Mouse (Mus musculus): ENCODE measurements at regions not wholly inside any gene's neighbourhood (a gene's known extent, or its start where the extent isn't known, plus 50 kb on each side); places are given as distances from the start of the nearest gene placed in this dataset.
A peak's percentile ranks its signal among the peaks of the same experiment; 100 is the strongest.

GRCm38 (mm10) chr1:34732156-34732555 lies 110.7 kb downstream of the Fam168b start:
- H3K27me3 ChIP-seq (replicated peaks; ENCODE audit: control insufficient read depth, insufficient read depth, low read length): no peaks in the 10 kb centered on the region
- no peak overlapping the region for H3K4me3 ChIP-seq (ENCODE audit: low read depth, low read length)
- H3K9ac ChIP-seq (ENCODE audit: low read length): no peak overlapping the region
- H3K4me1 ChIP-seq (ENCODE audit: control insufficient read depth, insufficient read depth, low read length): no peaks in the 10 kb centered on the region
- WGBS: 74% methylated on average over 7 of the region's 7 CpGs
- H3K27ac ChIP-seq (ENCODE audit: low read depth, low read length): no peak overlapping the region
- ATAC-seq (no peak), DNase-seq (ENCODE audit: low spot score) (no peak)
- H3K9me3 ChIP-seq (replicated peaks; ENCODE audit: control insufficient read depth, low read length): no peaks in the 10 kb centered on the region
- no peak overlapping the region for H3K4me2 ChIP-seq (ENCODE audit: low read length)
- no peaks in the 10 kb centered on the region for H3K36me3 ChIP-seq (ENCODE audit: control insufficient read depth, insufficient read depth, low read length)

- ATAC-seq (no peak), DNase-seq (ENCODE audit: low spot score) (no peak)
- WGBS: 77% methylated on average over 17 of the region's 17 CpGs
- Histone ChIP-seq H3K9ac (ENCODE audit: low read length) (no peak overlapping the region), H3K4me1 (ENCODE audit: control insufficient read depth, insufficient read depth, low read length) (no peaks in the 10 kb centered on the region), H3K9me3 (replicated peaks; ENCODE audit: control insufficient read depth, low read length) (no peaks in the 10 kb centered on the region), H3K36me3 (ENCODE audit: control insufficient read depth, insufficient read depth, low read length) (no peaks in the 10 kb centered on the region), H3K4me2 (ENCODE audit: low read length) (no peak overlapping the region), H3K27ac (ENCODE audit: low read depth, low read length) (no peak overlapping the region), H3K4me3 (ENCODE audit: low read depth, low read length) (no peak overlapping the region), H3K27me3 (replicated peaks; ENCODE audit: control insufficient read depth, insufficient read depth, low read length) (no peaks in the 10 kb centered on the region)
Observed at GRCm38 (mm10) chr1:34733026-34733913, 109.6 kb downstream of the Fam168b start.

- WGBS: 58% methylated on average over 14 of the region's 14 CpGs
- H3K27me3 ChIP-seq (replicated peaks; ENCODE audit: control insufficient read depth, insufficient read depth, low read length): no peaks in the 10 kb centered on the region
- peak; percentile 76 for DNase-seq (ENCODE audit: low spot score)
Observed at GRCm38 (mm10) chr1:34738386-34739067, 104.3 kb downstream of the Fam168b start.

GRCm38 (mm10) chr1:34739621-34740020 lies 103.2 kb downstream of the Fam168b start:
- Histone ChIP-seq H3K9me3 (replicated peaks; ENCODE audit: control insufficient read depth, low read length) (no peaks in the 10 kb centered on the region), H3K4me1 (ENCODE audit: control insufficient read depth, insufficient read depth, low read length) (no peaks in the 10 kb centered on the region), H3K36me3 (ENCODE audit: control insufficient read depth, insufficient read depth, low read length) (no peaks in the 10 kb centered on the region), H3K4me3 (ENCODE audit: low read depth, low read length) (no peak overlapping the region), H3K27ac (ENCODE audit: low read depth, low read length) (no peak overlapping the region), H3K9ac (ENCODE audit: low read length) (no peak overlapping the region), H3K4me2 (ENCODE audit: low read length) (no peak overlapping the region), H3K27me3 (replicated peaks; ENCODE audit: control insufficient read depth, insufficient read depth, low read length) (no peaks in the 10 kb centered on the region)
- DNase-seq (ENCODE audit: low spot score) (no peak), ATAC-seq (no peak)
- WGBS: 67% methylated on average over 4 of the region's 4 CpGs

More at GRCm38 (mm10) chr1:34738386-34739067, 104.3 kb downstream of the Fam168b start:
- H3K4me2 ChIP-seq (ENCODE audit: low read length): no peak overlapping the region
- H3K9ac ChIP-seq (ENCODE audit: low read length): no peak overlapping the region
- H3K9me3 ChIP-seq (replicated peaks; ENCODE audit: control insufficient read depth, low read length): no peaks in the 10 kb centered on the region
- H3K4me3 ChIP-seq (ENCODE audit: low read depth, low read length): no peak overlapping the region
- ATAC-seq: no peak
- no peaks in the 10 kb centered on the region for H3K4me1 ChIP-seq (ENCODE audit: control insufficient read depth, insufficient read depth, low read length)
- H3K36me3 ChIP-seq (ENCODE audit: control insufficient read depth, insufficient read depth, low read length): no peaks in the 10 kb centered on the region
- no peak overlapping the region for H3K27ac ChIP-seq (ENCODE audit: low read depth, low read length)

DNA sequence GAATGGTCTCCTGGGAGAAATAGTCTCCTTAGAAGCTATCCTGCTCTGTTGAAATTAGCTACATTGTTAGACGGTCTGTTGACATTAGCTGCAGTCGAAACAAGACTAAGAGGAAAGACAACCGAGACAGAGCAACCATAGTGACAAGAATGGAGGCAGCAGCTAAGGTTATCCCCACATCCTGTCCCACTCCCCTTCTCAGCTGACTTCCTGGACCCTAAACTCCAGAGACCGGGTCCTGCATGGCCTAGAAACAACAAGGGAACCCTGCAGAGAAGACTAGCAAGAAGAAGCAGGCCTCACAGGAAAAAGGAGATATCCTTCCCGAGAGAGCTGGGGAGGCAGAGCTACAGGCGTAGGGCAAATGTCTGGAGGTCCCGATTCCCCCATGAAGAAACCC lies 102.0 kb downstream of the Fam168b start:
- no peak overlapping the region for H3K4me2 ChIP-seq (ENCODE audit: low read length)
- no peak overlapping the region for H3K9ac ChIP-seq (ENCODE audit: low read length)
- no peaks in the 10 kb centered on the region for H3K27me3 ChIP-seq (replicated peaks; ENCODE audit: control insufficient read depth, insufficient read depth, low read length)
- H3K27ac ChIP-seq (ENCODE audit: low read depth, low read length): no peak overlapping the region
- DNase-seq (ENCODE audit: low spot score) (no peak), ATAC-seq (no peak)
- no peaks in the 10 kb centered on the region for H3K36me3 ChIP-seq (ENCODE audit: control insufficient read depth, insufficient read depth, low read length)
- no peaks in the 10 kb centered on the region for H3K4me1 ChIP-seq (ENCODE audit: control insufficient read depth, insufficient read depth, low read length)
- 77% methylated on average over 7 of the region's 7 CpGs for WGBS
- no peak overlapping the region for H3K4me3 ChIP-seq (ENCODE audit: low read depth, low read length)
- H3K9me3 ChIP-seq (replicated peaks; ENCODE audit: control insufficient read depth, low read length): no peaks in the 10 kb centered on the region

DNA sequence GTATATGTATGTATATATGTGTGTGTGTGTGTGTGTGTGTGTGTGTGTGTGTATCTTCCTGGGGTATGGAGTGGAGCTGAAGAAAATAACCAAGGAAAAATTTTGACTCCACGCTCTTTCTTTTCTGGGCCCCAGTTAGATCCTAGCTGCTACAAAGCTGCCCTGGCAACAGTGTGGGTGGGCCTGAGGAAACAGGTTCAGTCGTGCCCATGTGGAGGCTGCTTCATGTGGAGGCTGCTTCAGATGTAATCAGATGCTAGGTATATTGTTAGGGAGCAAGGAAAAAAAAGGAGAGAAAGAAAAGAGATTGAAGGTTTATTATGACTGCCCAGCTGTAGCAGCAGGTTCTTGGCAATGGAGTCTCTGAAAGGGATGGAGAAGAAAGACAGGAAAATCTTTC lies 100.6 kb downstream of the Fam168b start:
- Histone ChIP-seq H3K27ac (ENCODE audit: low read depth, low read length) (no peak overlapping the region), H3K4me1 (ENCODE audit: control insufficient read depth, insufficient read depth, low read length) (no peaks in the 10 kb centered on the region), H3K36me3 (ENCODE audit: control insufficient read depth, insufficient read depth, low read length) (no peaks in the 10 kb centered on the region), H3K9me3 (replicated peaks; ENCODE audit: control insufficient read depth, low read length) (no peaks in the 10 kb centered on the region), H3K9ac (ENCODE audit: low read length) (no peak overlapping the region), H3K4me3 (ENCODE audit: low read depth, low read length) (no peak overlapping the region), H3K4me2 (ENCODE audit: low read length) (no peak overlapping the region), H3K27me3 (replicated peaks; ENCODE audit: control insufficient read depth, insufficient read depth, low read length) (no peaks in the 10 kb centered on the region)
- 42% methylated on average over 2 of the region's 2 CpGs for WGBS
- ATAC-seq: no peak
- no peak for DNase-seq (ENCODE audit: low spot score)

DNA sequence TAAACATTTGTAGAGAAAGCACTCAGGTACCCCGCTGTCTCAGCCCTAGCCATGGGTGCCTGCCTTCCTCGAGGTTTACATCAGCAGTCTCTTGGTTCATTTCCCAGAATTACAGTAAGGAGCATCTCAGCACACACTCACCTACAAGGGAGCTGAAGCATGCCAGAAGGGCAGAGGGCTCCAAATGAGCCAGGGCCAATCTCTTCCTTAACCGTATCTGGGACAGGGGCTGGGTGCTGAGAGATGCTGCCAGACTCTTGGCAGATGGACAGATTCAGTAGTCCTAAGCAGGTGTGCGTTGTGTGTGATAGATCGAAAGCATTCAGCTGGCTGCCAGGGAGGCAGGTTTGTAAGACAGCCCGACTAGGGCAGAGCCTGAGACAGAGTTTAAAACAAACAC lies 97.0 kb downstream of the Fam168b start:
- no peaks in the 10 kb centered on the region for H3K9me3 ChIP-seq (replicated peaks; ENCODE audit: control insufficient read depth, low read length)
- no peak overlapping the region for H3K4me2 ChIP-seq (ENCODE audit: low read length)
- H3K36me3 ChIP-seq (ENCODE audit: control insufficient read depth, insufficient read depth, low read length): no peaks in the 10 kb centered on the region
- H3K27me3 ChIP-seq (replicated peaks; ENCODE audit: control insufficient read depth, insufficient read depth, low read length): peaks cover 4% of the 10 kb centered on the region
- no peak overlapping the region for H3K27ac ChIP-seq (ENCODE audit: low read depth, low read length)
- 0 out of 2 replicates have a peak, but pooled peaks cover 8% of the 10 kb centered on the region for H3K4me1 ChIP-seq (ENCODE audit: control insufficient read depth, insufficient read depth, low read length)
- DNase-seq (ENCODE audit: low spot score): no peak
- 82% methylated on average over 6 of the region's 6 CpGs for whole genome bisulfite sequencing
- no peak overlapping the region for H3K4me3 ChIP-seq (ENCODE audit: low read depth, low read length)
- no peak for ATAC-seq
- H3K9ac ChIP-seq (ENCODE audit: low read length): no peak overlapping the region

DNA sequence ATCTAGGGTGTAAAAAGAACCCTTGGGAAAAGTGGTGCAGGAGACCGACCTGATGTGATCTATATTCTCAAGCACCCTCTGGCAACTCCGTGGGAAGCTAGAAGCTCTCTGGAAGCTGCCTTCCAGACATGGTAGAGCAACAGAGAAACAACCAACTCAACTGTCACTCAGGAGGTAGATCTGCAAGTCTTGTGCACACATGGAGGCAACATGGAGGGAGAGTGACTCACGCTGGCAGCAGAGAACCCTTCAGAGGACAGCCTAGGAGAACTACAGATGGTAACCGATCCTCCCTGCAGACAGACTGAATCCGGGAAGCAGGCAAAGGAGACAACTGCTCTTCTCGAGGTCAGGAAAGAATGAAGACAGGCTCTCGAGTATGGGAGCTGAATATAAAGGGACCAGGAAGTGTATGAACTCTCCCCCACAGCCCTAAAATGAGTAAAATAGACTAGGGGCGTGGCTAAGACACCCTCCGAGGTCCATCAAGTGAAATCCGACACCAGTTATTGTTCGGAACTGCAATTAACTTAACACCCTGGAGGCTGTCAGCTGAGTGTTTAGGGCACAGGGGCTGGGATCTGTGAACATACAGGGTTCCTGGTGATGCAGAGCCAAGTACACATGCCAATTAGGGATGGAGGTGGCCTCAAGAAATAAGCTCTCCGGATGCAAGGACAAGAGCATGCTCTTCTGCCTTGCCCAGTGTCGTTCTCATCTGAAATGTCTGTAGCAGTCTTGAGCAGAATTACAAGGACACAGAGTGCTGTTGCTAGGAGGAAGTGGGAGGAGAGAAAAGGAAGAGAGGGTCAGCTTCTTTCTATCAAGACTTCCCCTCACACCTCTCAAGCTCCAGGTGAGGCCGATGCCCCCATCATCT lies 93.5 kb downstream of the Fam168b start:
- H3K36me3 ChIP-seq (ENCODE audit: control insufficient read depth, insufficient read depth, low read length): no peaks in the 10 kb centered on the region
- H3K4me3 ChIP-seq (ENCODE audit: low read depth, low read length): peak overlapping the region; percentile 3; the same call in 1 of the 2 replicates
- H3K4me2 ChIP-seq (ENCODE audit: low read length): peak overlapping the region; percentile 97
- ATAC-seq: peak; percentile 45; the same call in 1 of the 2 replicates
- no peak overlapping the region for H3K9ac ChIP-seq (ENCODE audit: low read length)
- DNase-seq (ENCODE audit: low spot score): peak; percentile 66
- H3K4me1 ChIP-seq (ENCODE audit: control insufficient read depth, insufficient read depth, low read length): 0 out of 2 replicates have a peak, but pooled peaks cover 11% of the 10 kb centered on the region
- 9% methylated on average over 14 of the region's 14 CpGs for WGBS
- no peak overlapping the region for H3K27ac ChIP-seq (ENCODE audit: low read depth, low read length)
- H3K27me3 ChIP-seq (replicated peaks; ENCODE audit: control insufficient read depth, insufficient read depth, low read length): peaks cover 15% of the 10 kb centered on the region
- H3K9me3 ChIP-seq (replicated peaks; ENCODE audit: control insufficient read depth, low read length): no peaks in the 10 kb centered on the region
